Mouse (Mus musculus) spleen, postnatal 10 days (tissue): ENCODE results near the gene Zic1.

Source experiments
- DNase-seq, 2 experiments: peaks; one replicate each; pipeline ENCODE4 v3.0.0; 2021 to 2022; ENCODE audit warnings: low spot score in 2 of 2

Gene Zic1

DNA sequence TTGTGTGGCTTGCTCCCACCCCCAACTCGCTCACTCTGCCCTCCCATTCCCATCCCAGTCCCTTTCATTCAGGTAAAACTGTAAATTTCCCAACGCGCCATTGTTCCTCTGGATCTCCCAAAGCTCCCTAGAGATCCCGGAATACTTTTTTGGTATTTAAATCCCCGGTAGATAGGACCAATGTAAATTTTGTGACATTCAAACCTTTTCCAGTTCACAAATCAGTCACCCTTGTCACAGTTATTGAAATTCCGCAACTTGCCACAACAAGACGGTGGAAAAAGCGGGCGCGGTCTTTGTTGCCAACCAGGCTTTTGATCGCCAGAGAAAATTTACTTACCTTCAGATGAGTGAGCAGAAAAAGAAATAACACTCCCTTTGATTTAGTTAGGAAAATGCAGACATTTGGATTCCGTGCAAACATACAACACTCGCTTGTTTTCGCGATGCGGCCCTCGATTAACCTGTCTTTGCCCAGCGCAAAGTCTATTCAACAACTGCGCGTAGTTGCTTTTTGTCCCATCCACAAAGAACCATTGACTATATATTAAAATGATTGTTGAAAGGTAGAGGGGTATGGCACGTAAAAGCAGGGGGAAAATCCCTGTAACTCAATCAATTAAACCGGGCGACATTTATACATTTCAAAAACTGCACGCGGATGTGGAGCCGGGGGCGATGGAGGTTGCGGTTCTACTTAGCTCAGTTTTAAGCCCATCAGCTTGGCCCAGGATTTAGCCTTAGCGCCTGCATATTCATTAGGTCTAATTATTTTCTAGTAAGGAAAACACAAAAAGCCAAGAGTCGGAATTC, 1.6 kb upstream of the Zic1 start:
- no peak for DNase-seq

- DNase-seq, result no peak
Measured at GRCm38 (mm10) chr9:91366226-91366998, 802 bp upstream of the Zic1 start.

GRCm38 (mm10) chr9:91364971-91365501, 574 bp downstream of the Zic1 start:
- no peak for DNase-seq

GRCm38 (mm10) chr9:91364127-91364970, 1.3 kb downstream of the Zic1 start:
- no peak for DNase-seq

DNA sequence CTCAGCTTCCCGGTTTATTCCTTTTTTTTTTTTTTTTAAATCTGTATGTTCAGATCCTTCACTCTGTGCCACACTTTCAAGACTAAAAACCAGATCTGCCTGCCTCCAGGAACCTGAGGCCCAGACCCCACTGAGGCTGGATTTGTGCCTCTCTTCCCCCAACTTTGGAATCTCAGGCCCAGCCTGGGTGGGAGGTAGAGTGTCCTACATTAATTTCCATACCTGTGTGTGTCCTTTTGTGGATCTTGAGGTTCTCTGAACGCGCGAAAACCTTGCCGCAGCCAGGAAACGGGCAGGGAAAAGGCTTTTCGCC, 1.8 kb downstream of the Zic1 start:
- no peak for DNase-seq

- DNase-seq, result no peak
Measured at GRCm38 (mm10) chr9:91363011-91363730, 2.4 kb downstream of the Zic1 start.

DNA sequence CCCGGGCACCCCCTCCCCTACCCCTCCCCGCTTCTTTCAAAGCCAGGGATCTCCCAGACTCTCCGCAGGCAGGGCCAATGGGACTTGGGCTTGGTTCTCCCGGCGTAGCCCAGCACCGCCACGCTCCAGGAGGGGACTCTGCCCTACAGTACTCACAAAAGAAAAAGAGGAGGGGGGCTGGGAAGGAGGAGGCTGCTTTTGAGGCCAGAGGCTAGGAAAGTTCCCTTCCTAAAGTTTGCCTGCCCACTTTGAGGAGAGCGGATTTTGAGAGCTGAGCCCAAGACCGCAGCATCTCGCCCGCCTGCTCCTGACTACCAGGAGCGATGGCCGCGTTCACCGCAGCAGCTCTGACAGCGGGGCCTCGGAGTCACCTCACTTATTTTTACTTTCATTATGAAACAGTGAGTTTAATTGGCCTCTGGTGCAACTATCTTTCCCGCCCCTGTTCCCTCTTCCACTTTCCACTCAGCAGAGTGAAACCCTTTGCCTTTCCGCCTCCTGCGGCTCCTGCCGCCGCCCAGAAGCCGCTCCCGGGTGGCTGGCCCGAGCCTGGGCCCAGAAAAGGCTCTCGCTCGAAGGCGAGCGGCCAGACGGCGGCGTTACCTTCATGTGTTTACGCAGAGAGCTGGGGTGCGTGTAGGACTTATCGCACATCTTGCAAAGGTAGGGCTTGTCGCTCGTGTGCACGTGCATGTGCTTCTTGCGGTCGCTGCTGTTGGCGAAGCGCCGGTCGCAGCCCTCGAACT, 3.6 kb downstream of the Zic1 start, which contains the start of gene Zic4:
Gene Zic4, plus strand, starts transcription at position 558 of the 746 bp plus-strand sequence.
- DNase-seq, result no peak

- DNase-seq, result no peak
Measured at GRCm38 (mm10) chr9:91361033-91361855, 4.4 kb downstream of the Zic1 start.

GRCm38 (mm10) chr9:91360151-91361032, 5.2 kb downstream of the Zic1 start:
- no peak for DNase-seq

DNA sequence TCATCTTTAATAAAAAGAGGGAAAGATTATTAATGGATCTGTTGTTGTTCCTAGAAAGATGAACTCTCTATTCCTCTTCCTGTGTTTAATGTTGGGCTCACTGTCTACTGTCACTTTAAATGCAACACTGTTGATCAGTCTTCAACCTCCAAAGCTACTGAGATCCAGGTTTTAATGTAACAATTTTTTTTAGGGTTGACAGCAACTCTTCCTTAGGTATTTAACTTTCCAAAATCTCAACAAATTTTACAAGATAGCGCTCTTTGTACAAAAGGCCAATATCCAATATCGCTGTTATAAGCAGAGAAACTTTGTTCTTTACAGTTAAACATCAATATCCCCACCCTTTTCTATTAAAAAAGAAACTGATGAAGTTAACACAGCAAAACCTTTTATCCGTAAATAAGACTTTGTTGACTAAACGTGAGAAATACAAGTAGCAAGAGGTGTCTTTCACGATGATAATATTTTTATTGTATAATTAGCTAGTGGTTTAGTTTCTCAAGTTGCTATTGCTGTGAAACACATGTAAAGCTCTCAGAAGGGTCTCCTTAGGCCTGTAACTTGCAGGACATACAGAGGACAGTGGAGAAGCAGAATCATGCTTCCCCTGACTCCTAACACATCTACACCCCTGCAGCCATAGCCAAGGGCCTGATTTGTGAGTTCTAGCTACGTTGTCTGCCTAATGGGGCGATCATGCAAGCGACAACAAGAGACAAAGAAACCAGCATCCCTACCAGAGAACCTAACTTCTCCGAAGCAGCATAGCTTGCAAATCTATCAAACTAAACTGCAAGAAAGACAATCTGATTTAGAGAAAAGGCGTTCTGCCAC, 6.5 kb downstream of the Zic1 start:
- no peak for DNase-seq

DNA sequence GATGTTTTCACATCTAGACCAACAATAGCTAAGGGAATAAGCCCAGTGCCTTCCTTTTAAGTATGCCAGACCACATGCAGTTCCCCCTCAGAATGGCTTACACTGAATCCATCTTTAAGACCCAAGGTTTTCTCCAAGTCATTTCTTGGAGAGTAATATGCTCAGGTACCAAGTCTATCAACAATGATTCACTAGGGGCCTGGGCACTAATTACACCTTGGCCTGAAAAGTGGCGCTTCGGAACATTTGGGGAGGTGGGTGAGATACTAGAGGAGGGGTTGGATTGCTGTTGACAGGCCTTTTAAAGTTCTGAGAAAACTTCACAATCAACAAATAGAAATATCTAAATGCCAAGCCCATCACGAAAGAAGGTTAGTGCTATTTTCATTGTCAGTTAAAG, 8.3 kb downstream of the Zic1 start:
- no peak for DNase-seq

DNA sequence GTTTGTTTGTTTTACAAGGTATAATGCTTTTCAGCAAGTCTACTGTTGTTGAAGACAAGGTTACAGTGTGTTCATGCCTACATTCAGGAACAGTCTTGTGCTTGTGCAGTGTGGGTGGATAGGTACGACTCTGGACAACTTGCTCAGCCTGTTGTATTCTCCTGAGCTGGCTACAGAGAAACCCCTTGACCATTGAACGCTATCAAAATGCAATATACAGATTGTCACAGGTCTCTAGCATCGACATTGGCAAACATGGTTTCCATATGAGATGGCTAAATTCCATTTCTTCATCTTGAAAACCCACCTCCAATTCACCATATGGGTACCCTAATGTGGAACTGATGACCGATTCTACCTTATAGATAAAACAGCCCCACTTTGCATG, 9.3 kb downstream of the Zic1 start:
- DNase-seq, result no peak

GRCm38 (mm10) chr9:91355629-91356352, 9.8 kb downstream of the Zic1 start:
- DNase-seq, result no peak

- no peak for DNase-seq
Measured at GRCm38 (mm10) chr9:91355270-91355589, 10.4 kb downstream of the Zic1 start.

GRCm38 (mm10) chr9:91354434-91355269, 11.0 kb downstream of the Zic1 start:
- DNase-seq, result no peak
